Mouse (Mus musculus) pancreas, adult 10 weeks (tissue): Measurements from ENCODE around the gene Cpsf4. TPM values are rescaled to one million over a fixed set of nuclear protein-coding genes. Genes with fewer than 3 reads are reported as not detected.

Experiments
- polyA plus RNA-seq: library from polyadenylated mRNA; stranded (reverse); fragments of 350-450 nt; fragmentation: Illumina TruSeq; extraction: RNeasy Lipid Tissue Mini Kit (QIAGEN cat#74804); gene quantifications from one replicate; pipeline ENCODE4 v1.2.3, GENCODE M21; 2015; ENCODE audit warnings: low read depth, low replicate concordance; ENCODE audit not compliant: insufficient read depth

The Cpsf4 gene
- 6.4 TPM for polyA plus RNA-seq

DNA sequence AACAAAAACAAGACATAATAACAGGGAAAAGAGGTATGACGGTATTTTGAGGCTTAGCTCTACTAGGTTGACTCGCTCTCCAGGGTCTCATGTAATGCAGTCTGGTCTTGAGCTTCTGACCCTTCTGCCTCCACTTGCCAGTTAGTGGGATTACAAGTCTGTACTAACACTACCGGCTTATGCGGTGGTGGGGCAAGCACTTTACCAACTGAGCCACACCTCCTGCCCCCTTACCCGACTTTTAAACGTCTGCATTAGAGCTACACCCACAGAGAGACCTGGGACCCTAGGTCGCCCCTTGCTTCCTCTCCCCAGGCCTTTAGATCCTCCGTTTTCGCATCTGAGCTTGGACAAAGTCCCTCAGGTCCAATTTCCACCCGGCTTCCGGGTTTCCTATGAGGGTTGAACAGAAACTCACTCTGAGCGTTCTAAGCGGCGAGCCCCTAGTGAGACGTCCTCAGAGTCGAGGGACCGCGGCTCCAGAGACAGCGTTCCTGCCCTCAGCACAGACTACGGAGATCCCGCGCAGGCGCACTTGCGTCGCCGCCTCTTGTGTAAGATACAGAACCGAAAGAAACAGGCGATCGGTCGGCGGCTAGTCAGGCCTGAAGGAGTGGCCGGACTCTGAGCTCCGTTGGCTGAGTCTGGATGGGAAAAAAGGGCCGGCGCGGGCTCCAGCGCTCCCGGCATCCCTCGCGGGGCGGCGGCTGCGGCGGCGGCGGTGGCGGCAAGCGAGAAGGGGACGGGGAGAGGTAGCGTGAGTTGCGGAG lies at the start of gene Cpsf4, which contains the start of gene Ptcd1:
Gene Cpsf4 (plus strand): TSS at position 678 of the 770 bp plus-strand sequence.
Gene Ptcd1 (minus strand): TSS at position 573 of the 770 bp plus-strand sequence.

GRCm38 (mm10) chr5:145139571-145140519 lies 27.2 kb upstream of the Cpsf4 start, which contains the start of the genes Pdap1 and Bud31:
TSS of gene Pdap1 (minus strand) at chr5:145140238.
TSS of gene Bud31 (plus strand) at chr5:145140362.

GRCm38 (mm10) chr5:145191962-145192361 lies 24.9 kb downstream of the Cpsf4 start, which contains the start of gene Atp5j2:
TSS of gene Atp5j2 (minus strand) at chr5:145192062.

GRCm38 (mm10) chr5:145201321-145201991 lies 34.4 kb downstream of the Cpsf4 start, which contains the start of gene Zkscan14:
TSS of gene Zkscan14 (minus strand) at chr5:145201868.

DNA sequence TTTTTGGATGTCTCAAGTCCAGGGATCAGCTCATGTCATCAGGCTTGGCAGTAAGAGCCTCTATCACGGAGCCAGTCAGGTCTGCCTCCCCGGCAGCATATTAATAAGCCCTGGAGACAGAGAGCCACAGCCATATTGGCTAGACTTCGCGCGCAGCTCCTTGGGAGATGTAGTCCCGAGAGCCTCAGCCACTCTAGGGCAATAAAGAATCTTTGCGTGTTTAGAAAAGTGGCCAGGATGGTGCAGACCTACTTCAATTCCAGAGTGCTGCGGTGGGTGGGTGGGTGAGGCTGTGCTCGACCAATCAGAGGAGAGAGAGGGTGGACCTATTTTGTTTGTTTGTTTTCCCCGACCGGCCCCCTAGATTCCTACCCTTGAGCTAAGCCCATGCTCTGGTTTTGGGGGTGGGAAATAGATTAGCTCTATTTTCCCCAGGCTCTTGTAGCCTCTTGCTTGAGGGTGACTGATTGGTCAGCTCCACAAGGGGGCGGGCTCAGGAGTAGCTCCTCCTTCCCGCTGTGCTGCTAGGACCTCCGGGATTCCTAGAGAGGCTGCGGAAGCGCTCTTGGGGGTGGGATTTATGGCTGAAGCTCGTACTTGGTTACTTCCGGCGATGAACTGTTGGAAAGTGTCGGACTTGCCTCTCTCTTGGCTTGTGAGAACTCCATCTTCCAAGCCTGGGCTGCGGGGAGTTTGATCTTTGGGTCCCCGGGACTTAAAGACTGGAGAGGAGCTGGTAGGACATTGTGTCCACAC lies 37.1 kb downstream of the Cpsf4 start, which contains the start of gene Zkscan5:
Gene Zkscan5 (plus strand): TSS at position 627 of the 756 bp plus-strand sequence.

DNA sequence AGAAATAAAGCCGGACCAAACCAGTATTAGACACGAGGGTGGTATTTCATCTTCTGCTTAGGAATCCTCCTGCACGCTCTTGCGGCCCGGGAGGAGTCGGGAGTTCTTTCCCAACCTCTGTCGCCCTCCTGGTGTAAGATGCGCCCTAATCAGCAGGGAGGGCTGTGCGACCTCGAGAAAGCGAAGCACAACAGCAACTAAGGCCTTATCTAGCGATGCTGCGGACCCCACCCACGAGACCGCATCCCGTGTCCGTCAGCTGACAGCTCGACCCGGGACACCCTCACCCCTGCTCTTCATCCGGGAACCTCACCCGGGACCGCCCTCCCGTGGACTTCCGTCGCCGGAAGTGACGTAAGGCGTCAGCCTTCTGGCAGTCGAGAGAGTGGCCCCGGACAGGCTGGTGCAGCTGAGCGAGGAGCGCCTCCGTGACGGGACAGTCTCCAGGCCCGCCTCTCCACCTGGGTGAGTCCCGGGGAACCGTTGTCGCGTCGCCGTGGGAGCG lies 64.4 kb downstream of the Cpsf4 start, which contains the start of gene Zfp655:
Gene Zfp655 (plus strand): TSS at position 349 of the 505 bp plus-strand sequence.

Other genes starting within 250 kb of the Cpsf4 start
- gene Smurf1, start 201.4 kb upstream of the Cpsf4 start, polyA plus RNA-seq = 4.0 TPM
- gene Gm4871, start 134.5 kb upstream of the Cpsf4 start, polyA plus RNA-seq = not detected
- gene 1700018F24Rik, start 124.2 kb upstream of the Cpsf4 start, polyA plus RNA-seq = not detected
- 31.6 TPM for gene Arpc1a, start 83.4 kb upstream of the Cpsf4 start, polyA plus RNA-seq
- gene Kpna7, start 83.2 kb upstream of the Cpsf4 start, polyA plus RNA-seq = not detected
- gene Arpc1b, start 53.0 kb upstream of the Cpsf4 start, polyA plus RNA-seq = 38.1 TPM
- gene Pdap1, start 27.0 kb upstream of the Cpsf4 start, polyA plus RNA-seq = 18.3 TPM
- gene Bud31, start 26.9 kb upstream of the Cpsf4 start, polyA plus RNA-seq = 34.4 TPM
- gene Ptcd1, start 105 bp upstream of the Cpsf4 start, polyA plus RNA-seq = 2.6 TPM
- 85.2 TPM for gene Atp5j2, start 24.8 kb downstream of the Cpsf4 start, polyA plus RNA-seq
- 2.5 TPM for gene Zkscan14, start 34.7 kb downstream of the Cpsf4 start, polyA plus RNA-seq
- gene Zkscan5, start 37.3 kb downstream of the Cpsf4 start, polyA plus RNA-seq = 2.7 TPM
- gene Zfp655, start 64.5 kb downstream of the Cpsf4 start, polyA plus RNA-seq = 4.7 TPM
- gene Zscan25, start 113.3 kb downstream of the Cpsf4 start, polyA plus RNA-seq = 1.8 TPM
- not detected for gene Cyp3a57, start 178.1 kb downstream of the Cpsf4 start, polyA plus RNA-seq